In genomic region chr8:123891271-123891670, GRCm38 (mm10) we compare ENCODE assay signal across 8 mouse cellular contexts. TPM values are rescaled to one million over a fixed set of nuclear protein-coding genes. Genes with fewer than 3 reads are reported as not detected.
DNase-seq lines count a peak whose midpoint lies in the region; ATAC-seq and TF ChIP-seq lines count a peak whose summit lies in the region.

No protein-coding gene starts in this region.

- peak overlapping the region; percentile 47 for H3K4me2 ChIP-seq in forebrain, embryonic 11.5 days (ENCODE audit: low read depth, low read length, severe bottlenecking)
- peak overlapping the region; percentile 61 for H3K4me2 ChIP-seq in hindbrain, embryonic 11.5 days (replicated peaks; ENCODE audit: low read depth, low read length)
- peak overlapping the region; percentile 43 for H3K4me2 ChIP-seq in limb, embryonic 15.5 days

- H3K36me3 ChIP-seq in forebrain, embryonic 11.5 days (ENCODE audit: control insufficient read depth, insufficient read depth, low read length): no peaks in the 10 kb centered on the region
- H3K36me3 ChIP-seq in hindbrain, embryonic 11.5 days (ENCODE audit: control insufficient read depth, insufficient read depth, low read length): no peaks in the 10 kb centered on the region
- no peaks in the 10 kb centered on the region for H3K36me3 ChIP-seq in limb, embryonic 15.5 days

- no peak for TF ChIP-seq CTCF in olfactory bulb, adult 2 months (IDR thresholded peaks at IDR 0.05; ENCODE audit: insufficient read depth, low read depth, low read length)

- H3K4me1 ChIP-seq in forebrain, embryonic 11.5 days (replicated peaks; ENCODE audit: control insufficient read depth, insufficient read depth, low read length): peaks cover 3% of the 10 kb centered on the region; the same call in 1 of the 2 replicates
- peaks cover 3% of the 10 kb centered on the region; the same call in 1 of the 2 replicates for H3K4me1 ChIP-seq in hindbrain, embryonic 11.5 days (replicated peaks; ENCODE audit: control insufficient read depth, insufficient read depth, low read length)
- H3K4me1 ChIP-seq in limb, embryonic 15.5 days: peaks cover 15% of the 10 kb centered on the region
- H3K4me1 ChIP-seq in olfactory bulb, adult 2 months (ENCODE audit: control insufficient read depth, insufficient read depth, low read length): peaks cover 31% of the 10 kb centered on the region

- H3K9me3 ChIP-seq in forebrain, embryonic 11.5 days (ENCODE audit: control insufficient read depth, low read length): no peaks in the 10 kb centered on the region
- H3K9me3 ChIP-seq in hindbrain, embryonic 11.5 days (ENCODE audit: control insufficient read depth, low read length): no peaks in the 10 kb centered on the region
- no peaks in the 10 kb centered on the region for H3K9me3 ChIP-seq in limb, embryonic 15.5 days

- TF ChIP-seq POLR2A in olfactory bulb, adult 2 months (IDR thresholded peaks at IDR 0.05; ENCODE audit: insufficient read depth, low read depth, low read length): no peak

- peak overlapping the region; percentile 31; the same call in 1 of the 2 replicates for H3K4me3 ChIP-seq in forebrain, embryonic 11.5 days (ENCODE audit: low read depth, low read length)
- H3K4me3 ChIP-seq in hindbrain, embryonic 11.5 days (ENCODE audit: low read depth, low read length): peak overlapping the region; percentile 36
- H3K4me3 ChIP-seq in limb, embryonic 15.5 days: peak overlapping the region; percentile 24
- H3K4me3 ChIP-seq in olfactory bulb, adult 2 months (ENCODE audit: insufficient read depth, low read depth, low read length): peak overlapping the region; percentile 49

- no peak overlapping the region for H3K27ac ChIP-seq in forebrain, embryonic 11.5 days (ENCODE audit: low read depth, low read length)
- no peak overlapping the region for H3K27ac ChIP-seq in hindbrain, embryonic 11.5 days (ENCODE audit: low read depth, low read length)
- no peak overlapping the region for H3K27ac ChIP-seq in limb, embryonic 15.5 days
- H3K27ac ChIP-seq in olfactory bulb, adult 2 months (ENCODE audit: insufficient read depth, low read depth, low read length): peak overlapping the region; percentile 90

- WGBS in forebrain, embryonic 11.5 days: under 1% methylated on average over 11 of the region's 11 CpGs
- under 1% methylated on average over 11 of the region's 11 CpGs for WGBS in hindbrain, embryonic 11.5 days
- 0% methylated on average over 11 of the region's 11 CpGs for WGBS in limb, embryonic 15.5 days
- whole genome bisulfite sequencing in olfactory bulb, adult 2 months: 6% methylated on average over 11 of the region's 11 CpGs

- DNase-seq in layer of hippocampus, postnatal 10 days (ENCODE audit: low spot score in 2 of 2): peak; percentile 45 to 60
- no peak for DNase-seq in layer of hippocampus, adult 9-11 months
- peak; percentile 14 for DNase-seq in c-Kit-positive CD71-positive TER-119-negative erythroid progenitor cells, embryonic 14.5 days (ENCODE audit: low read depth)
- DNase-seq in forebrain, embryonic 11.5 days (ENCODE audit: low spot score): peak; percentile 80
- peak; percentile 74 for DNase-seq in hindbrain, embryonic 11.5 days (ENCODE audit: low spot score)
- no peak for DNase-seq in frontal cortex, postnatal 25 days (ENCODE audit: low spot score in 2 of 2)

- no peak overlapping the region for H3K9ac ChIP-seq in forebrain, embryonic 11.5 days (ENCODE audit: low read length)
- no peak overlapping the region for H3K9ac ChIP-seq in hindbrain, embryonic 11.5 days (ENCODE audit: low read depth, low read length)
- no peak overlapping the region for H3K9ac ChIP-seq in limb, embryonic 15.5 days

- H3K27me3 ChIP-seq in forebrain, embryonic 11.5 days (ENCODE audit: control insufficient read depth, insufficient read depth, low read length): peaks cover 53% of the 10 kb centered on the region
- H3K27me3 ChIP-seq in hindbrain, embryonic 11.5 days (ENCODE audit: control insufficient read depth, insufficient read depth, low read length): peaks cover 55% of the 10 kb centered on the region
- H3K27me3 ChIP-seq in limb, embryonic 15.5 days: peaks cover 66% of the 10 kb centered on the region

- no peak for ATAC-seq in forebrain, embryonic 11.5 days (replicated peaks; ENCODE audit: low FRiP score)
- no peak for ATAC-seq in hindbrain, embryonic 11.5 days (ENCODE audit: low FRiP score)
- ATAC-seq in limb, embryonic 15.5 days (ENCODE audit: insufficient number of reproducible peaks, low FRiP score, low TSS enrichment, low read depth): no peak

RNA-seq across cellular contexts. Expression of gene Acta1, which starts 3.3 kb away (rescaled TPM):
- 1 to 10 TPM; 5.9 to 6.0 TPM for total RNA-seq in layer of hippocampus, postnatal 10 days (2021)
- 0.56 and 0.68 TPM in 2 replicates for polyA plus RNA-seq in forebrain, embryonic 11.5 days (2014; fragmentation: Nextera tagmentation; extraction: Ambion mirVana)
- 5.2 and 10.6 TPM in 2 replicates for polyA plus RNA-seq in hindbrain, embryonic 11.5 days (2014; fragmentation: Nextera tagmentation; extraction: Ambion mirVana)
- 949 and 3,391 TPM in 2 replicates for polyA plus RNA-seq in limb, embryonic 15.5 days (2015; fragmentation: Nextera tagmentation; extraction: Ambion mirVana)
- not detected in 2 replicates for polyA plus RNA-seq in olfactory bulb, adult 2 months (2012; ENCODE audit: insufficient read depth, insufficient read length, low replicate concordance, missing spikeins)

RNA-seq across cellular contexts. Expression of gene Ccsap, which starts 31.3 kb away (rescaled TPM):
- total RNA-seq in layer of hippocampus, postnatal 10 days (2021): 10 to 100 TPM; 49.0 to 49.8 TPM
- polyA plus RNA-seq in forebrain, embryonic 11.5 days (2014; fragmentation: Nextera tagmentation; extraction: Ambion mirVana): 10.0 and 10.4 TPM in 2 replicates
- 6.8 and 7.1 TPM in 2 replicates for polyA plus RNA-seq in hindbrain, embryonic 11.5 days (2014; fragmentation: Nextera tagmentation; extraction: Ambion mirVana)
- 2.6 and 3.0 TPM in 2 replicates for polyA plus RNA-seq in limb, embryonic 15.5 days (2015; fragmentation: Nextera tagmentation; extraction: Ambion mirVana)
- not detected in 2 replicates for polyA plus RNA-seq in olfactory bulb, adult 2 months (2012; ENCODE audit: insufficient read depth, insufficient read length, low replicate concordance, missing spikeins)

RNA-seq across cellular contexts. Expression of gene Nup133, which starts 57.8 kb away (rescaled TPM):
- 10 to 100 TPM; 21.5 to 22.4 TPM for total RNA-seq in layer of hippocampus, postnatal 10 days (2021)
- polyA plus RNA-seq in forebrain, embryonic 11.5 days (2014; fragmentation: Nextera tagmentation; extraction: Ambion mirVana): 60.6 and 66.8 TPM in 2 replicates
- polyA plus RNA-seq in hindbrain, embryonic 11.5 days (2014; fragmentation: Nextera tagmentation; extraction: Ambion mirVana): 50.1 and 52.3 TPM in 2 replicates
- 25.5 and 27.0 TPM in 2 replicates for polyA plus RNA-seq in limb, embryonic 15.5 days (2015; fragmentation: Nextera tagmentation; extraction: Ambion mirVana)
- not detected in 2 replicates for polyA plus RNA-seq in olfactory bulb, adult 2 months (2012; ENCODE audit: insufficient read depth, insufficient read length, low replicate concordance, missing spikeins)

Comparison
In these comparisons a context has a peak if more than half of its experiments do, and no peak if none do; other contexts are left out.
1. DNase-seq: peak in layer of hippocampus, postnatal 10 days (2 of 2), c-Kit-positive CD71-positive TER-119-negative erythroid progenitor cells, embryonic 14.5 days (single experiment), forebrain, embryonic 11.5 days (single experiment) and hindbrain, embryonic 11.5 days (single experiment); none in layer of hippocampus, adult 9-11 months (single experiment) and frontal cortex, postnatal 25 days (0 of 2).
2. RNA of gene Acta1, which starts 3.3 kb away (polyA plus RNA-seq): 949 to 3,391 TPM in limb, embryonic 15.5 days; 5.2 to 10.6 TPM in hindbrain, embryonic 11.5 days, 0.56 to 0.68 TPM in forebrain, embryonic 11.5 days and not detected in olfactory bulb, adult 2 months; every median in the first group is over 10 times any median in the second.
3. RNA of gene Nup133, which starts 57.8 kb away (polyA plus RNA-seq): 60.6 to 66.8 TPM in forebrain, embryonic 11.5 days, 50.1 to 52.3 TPM in hindbrain, embryonic 11.5 days and 25.5 to 27.0 TPM in limb, embryonic 15.5 days; not detected in olfactory bulb, adult 2 months; every median in the first group is over 10 times any median in the second.
4. Peak in every context shown above with its lines, with median percentiles within 50 percentile points of each other: H3K4me2 ChIP-seq and H3K4me3 ChIP-seq.